Mouse (Mus musculus) embryonic facial prominence, embryonic 14.5 days (tissue): Measurements from ENCODE around the gene Brms1. TPM values are rescaled to one million over a fixed set of nuclear protein-coding genes. Genes with fewer than 3 reads are reported as not detected.
A peak's percentile ranks its signal among the peaks of the same experiment; 100 is the strongest.

Source experiments
- ATAC-seq: fragments of 200-750 bp; cut with Nextera tagmentation; 2 replicates; pipeline ENCODE4 v1.8.0; 2017; ENCODE audit warnings: low read depth, moderate number of reproducible peaks, moderate TSS enrichment
- DNase-seq: peaks from one replicate; pipeline ENCODE4 v3.0.0-alpha.2; 2015; ENCODE audit warnings: low spot score
- H3K27ac ChIP-seq: fragments of 300-500 bp; sonication (generic); replicated peaks from 2 replicates; pipeline ENCODE4 v1.5.1; 2014; ENCODE audit warnings: low read depth, mild to moderate bottlenecking, low read length, moderate library complexity
- H3K27me3 ChIP-seq: fragments of 300-500 bp; sonication (generic); replicated peaks from 2 replicates; pipeline ENCODE4 v1.6.1; 2014; ENCODE audit warnings: low read length; ENCODE audit not compliant: control insufficient read depth, insufficient read depth
- H3K36me3 ChIP-seq: fragments of 300-500 bp; sonication (generic); 2 replicates; pipeline ENCODE4 v1.6.1; 2014; ENCODE audit warnings: low read length, mixed read lengths; ENCODE audit not compliant: control insufficient read depth, insufficient read depth
- H3K4me1 ChIP-seq: fragments of 300-500 bp; sonication (generic); 2 replicates; pipeline ENCODE4 v1.6.1; 2014; ENCODE audit warnings: antibody characterized with exemption, low read length; ENCODE audit not compliant: control insufficient read depth, insufficient read depth
- H3K4me2 ChIP-seq: fragments of 300-500 bp; sonication (generic); 2 replicates; pipeline ENCODE4 v1.6.1; 2014; ENCODE audit warnings: low read depth, mild to moderate bottlenecking, low read length, moderate library complexity, mixed read lengths
- H3K4me3 ChIP-seq: fragments of 300-500 bp; sonication (generic); 2 replicates; pipeline ENCODE4 v1.5.1; 2014; ENCODE audit warnings: low read depth, mild to moderate bottlenecking, low read length
- H3K9ac ChIP-seq: fragments of 300-500 bp; sonication (generic); 2 replicates; pipeline ENCODE4 v1.6.1; 2014; ENCODE audit warnings: low read depth, mild to moderate bottlenecking, low read length, moderate library complexity, mixed read lengths
- H3K9me3 ChIP-seq: fragments of 300-500 bp; sonication (generic); 2 replicates; pipeline ENCODE4 v1.6.1; 2016; ENCODE audit warnings: low read length; ENCODE audit not compliant: control insufficient read depth
- WGBS: fragments of 180-500 bp; shearing (Covaris S2); extraction: QIAGEN DNeasy Blood & Tissue Kit; methylation state at CpG from one replicate; pipeline ENCODE4 v1.1.7; 2014; 5-methylcytosine and 5-hydroxymethylcytosine counted together
- polyA plus RNA-seq: library from polyadenylated mRNA; unstranded; fragments of >200 nt; fragmentation: Nextera tagmentation; extraction: Ambion mirVana; gene quantifications from 2 replicates; pipeline ENCODE4 v1.2.1, GENCODE M21; 2014

Gene Brms1
- polyA plus RNA-seq, 1 experiment from 2014 or later: 38.7 TPM

DNA sequence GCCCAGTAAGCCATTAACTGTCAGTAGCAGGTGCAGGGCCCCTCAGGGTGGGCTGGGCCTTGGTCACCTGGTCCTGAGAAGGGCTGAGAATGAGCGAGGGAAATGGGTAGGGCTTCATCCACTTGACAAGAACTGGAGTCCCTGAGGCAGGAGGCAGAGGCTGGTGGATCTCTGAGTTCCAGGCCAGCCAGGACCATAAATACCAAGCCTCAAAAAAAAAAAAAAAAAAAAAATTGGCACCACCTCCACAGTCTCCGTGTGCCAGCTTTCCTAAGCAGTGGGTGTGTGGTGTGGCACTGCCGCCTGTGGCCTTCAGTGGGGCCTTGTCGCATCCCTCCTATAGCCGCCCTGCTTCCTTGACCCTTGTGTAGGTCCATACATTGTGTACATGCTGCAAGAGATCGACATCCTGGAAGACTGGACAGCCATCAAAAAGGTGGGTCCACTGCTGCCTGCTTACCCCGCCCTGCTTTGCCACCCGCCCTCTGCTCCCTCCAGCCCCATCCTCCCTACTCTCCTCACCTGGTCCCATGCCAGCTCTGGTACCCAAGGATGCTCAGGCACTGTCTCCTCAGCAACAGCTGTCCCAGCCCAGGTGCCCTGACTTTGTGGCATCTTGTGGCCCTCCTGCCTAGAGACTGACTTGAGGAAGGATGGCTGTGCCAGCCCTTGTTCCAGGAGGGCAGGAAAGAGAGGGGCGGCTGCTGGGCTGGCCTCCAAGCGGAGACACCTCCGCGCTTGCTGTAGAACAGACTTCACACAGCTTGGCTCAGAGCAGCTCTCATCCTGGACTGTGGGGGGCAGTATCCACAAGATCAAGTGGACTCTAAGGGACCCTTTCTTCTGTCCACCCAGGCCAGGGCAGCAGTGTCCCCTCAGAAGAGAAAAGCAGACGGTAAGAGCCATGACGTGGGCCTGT lies 7.2 kb downstream of the Brms1 start:
- H3K4me3 ChIP-seq: no peak overlapping the region
- H3K36me3 ChIP-seq: peaks cover 37% of the 10 kb centered on the region
- H3K27ac ChIP-seq: no peak overlapping the region
- H3K4me1 ChIP-seq: peaks cover 13% of the 10 kb centered on the region
- no peak for DNase-seq
- no peak for ATAC-seq
- 83% methylated on average over 11 of the region's 14 CpGs for WGBS
- H3K9me3 ChIP-seq: no peaks in the 10 kb centered on the region
- no peak overlapping the region for H3K9ac ChIP-seq
- peaks cover 26% of the 10 kb centered on the region for H3K27me3 ChIP-seq
- no peak overlapping the region for H3K4me2 ChIP-seq

GRCm38 (mm10) chr19:5049325-5049724 lies 8.2 kb downstream of the Brms1 start:
- Histone ChIP-seq H3K27ac (no peak overlapping the region), H3K4me3 (no peak overlapping the region), H3K4me1 (peaks cover 13% of the 10 kb centered on the region), H3K9ac (no peak overlapping the region), H3K9me3 (no peaks in the 10 kb centered on the region), H3K36me3 (peaks cover 31% of the 10 kb centered on the region), H3K27me3 (peaks cover 33% of the 10 kb centered on the region), H3K4me2 (no peak overlapping the region)
- DNase-seq (no peak), ATAC-seq (no peak)
- WGBS: 82% methylated on average over 6 of the region's 6 CpGs

DNA sequence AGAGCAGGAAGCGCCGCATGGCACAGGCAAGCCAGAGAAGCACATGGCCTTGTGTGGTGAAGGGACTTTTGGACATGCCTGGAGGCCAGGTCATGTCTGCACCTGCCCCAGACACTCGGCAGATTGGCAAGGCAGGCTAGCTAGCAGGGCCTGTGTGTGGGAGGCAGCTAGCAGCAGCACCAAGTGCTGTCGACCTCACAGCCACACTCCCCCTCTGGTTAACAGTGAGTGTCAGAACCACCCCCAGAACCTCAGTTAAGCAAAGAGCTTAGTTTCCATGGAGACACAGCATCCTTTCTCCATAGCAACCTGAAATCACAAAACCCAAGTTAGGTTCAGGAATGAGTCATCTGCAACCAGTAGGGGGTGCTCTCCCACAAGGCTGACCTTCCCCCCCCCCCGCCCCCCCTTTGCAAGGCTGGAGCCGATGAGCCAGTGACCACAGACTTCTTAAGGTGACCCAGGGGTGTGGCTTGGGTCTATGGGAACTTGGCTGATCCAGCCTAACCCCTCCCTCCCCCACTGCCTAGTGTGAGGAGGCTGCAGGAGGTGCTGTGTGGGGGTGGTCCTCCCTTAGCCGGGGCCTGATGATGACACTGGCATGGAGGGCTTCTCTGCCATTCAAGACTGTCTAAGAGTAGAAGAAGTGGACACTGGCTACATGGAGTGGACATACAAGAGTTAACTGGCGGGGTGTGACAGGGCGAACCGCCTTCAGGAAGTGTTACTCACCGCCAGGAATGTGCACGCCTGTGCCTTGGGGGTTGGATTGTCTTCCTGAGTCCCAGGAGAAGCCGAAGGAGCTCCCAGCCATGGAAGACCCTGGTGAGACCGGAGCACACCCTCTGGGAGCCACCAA lies 9.1 kb downstream of the Brms1 start, which contains the start of gene Rin1:
Gene Rin1, plus strand, starts transcription at position 435 of the 859 bp plus-strand sequence.
- Histone ChIP-seq H3K27me3 (peaks cover 33% of the 10 kb centered on the region), H3K4me2 (peak within 1 kb of the TSS; percentile 40), H3K9me3 (no peaks in the 10 kb centered on the region), H3K4me3 (peak within 1 kb of the TSS; percentile 17; the same call in 1 of the 2 replicates), H3K9ac (peak within 1 kb of the TSS; percentile 2; the same call in 1 of the 2 replicates), H3K27ac (no peak within 1 kb of the TSS), H3K36me3 (peaks cover 31% of the 10 kb centered on the region), H3K4me1 (peaks cover 13% of the 10 kb centered on the region)
- ATAC-seq (peak; percentile 23), DNase-seq (peak; percentile 75)
- WGBS: 15% methylated on average over 14 of the region's 14 CpGs

DNA sequence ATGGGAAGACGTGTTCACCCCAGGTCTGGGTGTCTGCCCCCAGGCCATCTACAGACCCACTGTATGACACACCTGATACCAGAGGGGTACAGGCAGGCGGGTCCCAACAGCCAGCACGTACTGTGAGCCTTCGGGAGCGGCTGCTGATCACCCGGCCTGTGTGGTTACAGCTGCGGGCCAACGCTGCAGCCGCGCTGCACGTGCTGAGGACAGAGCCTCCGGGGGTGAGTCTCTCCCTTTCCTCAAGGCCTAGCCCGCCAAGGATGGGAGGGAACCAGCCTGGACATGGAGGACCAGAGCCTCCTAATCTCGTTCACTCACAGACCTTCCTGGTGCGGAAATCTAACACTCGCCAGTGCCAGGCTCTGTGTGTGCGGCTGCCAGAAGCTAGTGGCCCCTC lies 9.9 kb downstream of the Brms1 start:
- peaks cover 33% of the 10 kb centered on the region for H3K27me3 ChIP-seq
- ATAC-seq (no peak), DNase-seq (no peak)
- peak overlapping the region; percentile 2; the same call in 1 of the 2 replicates for H3K9ac ChIP-seq
- no peak overlapping the region for H3K27ac ChIP-seq
- H3K9me3 ChIP-seq: no peaks in the 10 kb centered on the region
- whole genome bisulfite sequencing: 4% methylated on average over 17 of the region's 17 CpGs
- peak overlapping the region; percentile 17; the same call in 1 of the 2 replicates for H3K4me3 ChIP-seq
- peaks cover 29% of the 10 kb centered on the region for H3K36me3 ChIP-seq
- peak overlapping the region; percentile 40 for H3K4me2 ChIP-seq
- H3K4me1 ChIP-seq: peaks cover 13% of the 10 kb centered on the region

DNA sequence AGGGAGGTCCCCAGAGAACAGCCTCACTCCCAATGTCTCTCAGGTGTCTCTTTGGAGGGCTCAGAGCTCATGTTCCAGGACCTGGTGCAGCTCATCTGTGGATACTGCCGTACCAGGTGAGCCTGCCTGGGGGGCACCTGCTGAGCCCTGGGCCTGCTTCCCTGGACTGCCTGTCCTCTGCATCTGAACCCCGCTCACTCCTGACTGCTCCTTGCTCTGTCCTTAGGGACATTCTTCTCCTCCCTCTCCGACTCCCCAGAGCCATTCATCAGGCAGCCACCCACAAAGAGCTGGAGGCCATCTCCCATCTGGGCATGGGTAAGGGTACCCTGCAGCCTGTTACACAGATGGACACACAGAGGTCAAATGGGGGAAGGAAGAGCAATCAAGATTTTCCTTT lies 10.4 kb downstream of the Brms1 start:
- Histone ChIP-seq H3K36me3 (peaks cover 24% of the 10 kb centered on the region), H3K27me3 (peaks cover 33% of the 10 kb centered on the region), H3K27ac (no peak overlapping the region), H3K9me3 (no peaks in the 10 kb centered on the region), H3K9ac (peak overlapping the region; percentile 2; the same call in 1 of the 2 replicates), H3K4me1 (peaks cover 13% of the 10 kb centered on the region), H3K4me2 (peak overlapping the region; percentile 40), H3K4me3 (0 out of 2 replicates have a peak overlapping the region, but pooled peaks have one; percentile 17)
- 31% methylated on average over 3 of the region's 3 CpGs for WGBS
- ATAC-seq (no peak), DNase-seq (no peak)

- Histone ChIP-seq H3K4me3 (no peak overlapping the region), H3K9me3 (no peaks in the 10 kb centered on the region), H3K9ac (no peak overlapping the region), H3K4me2 (no peak overlapping the region), H3K27me3 (peaks cover 33% of the 10 kb centered on the region), H3K27ac (no peak overlapping the region), H3K36me3 (peaks cover 16% of the 10 kb centered on the region), H3K4me1 (peaks cover 13% of the 10 kb centered on the region)
- DNase-seq: no peak
- no peak for ATAC-seq
- 33% methylated on average over 19 of the region's 25 CpGs for WGBS
Measured at GRCm38 (mm10) chr19:5052166-5052822, 11.1 kb downstream of the Brms1 start.

DNA sequence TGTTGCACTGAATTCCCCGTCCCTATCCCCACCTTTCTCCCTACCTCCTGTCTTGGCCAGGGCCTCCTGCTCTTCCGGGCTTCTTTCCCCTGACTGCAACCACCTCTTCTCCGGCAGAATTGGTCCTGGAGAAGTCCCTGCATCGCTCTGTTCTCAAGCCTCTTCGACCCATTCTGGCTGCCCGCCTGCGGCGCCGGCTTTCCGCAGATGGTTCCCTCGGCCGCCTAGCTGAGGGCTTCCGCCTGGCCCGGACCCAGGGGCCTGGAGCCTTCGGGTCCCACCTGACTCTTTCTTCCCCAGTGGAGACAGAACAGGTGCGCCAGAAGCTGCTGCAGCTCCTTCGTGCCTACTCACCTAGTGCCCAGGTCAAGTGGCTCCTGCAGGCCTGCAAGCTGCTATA lies 11.7 kb downstream of the Brms1 start:
- H3K27ac ChIP-seq: no peak overlapping the region
- H3K4me2 ChIP-seq: no peak overlapping the region
- peaks cover 11% of the 10 kb centered on the region for H3K36me3 ChIP-seq
- H3K4me3 ChIP-seq: no peak overlapping the region
- no peak for ATAC-seq
- peaks cover 13% of the 10 kb centered on the region for H3K4me1 ChIP-seq
- H3K9ac ChIP-seq: no peak overlapping the region
- WGBS: 71% methylated on average over 17 of the region's 17 CpGs
- no peak for DNase-seq
- H3K27me3 ChIP-seq: peaks cover 33% of the 10 kb centered on the region
- no peaks in the 10 kb centered on the region for H3K9me3 ChIP-seq

- 24% methylated on average over 9 of the region's 9 CpGs for WGBS
- Histone ChIP-seq H3K36me3 (0 out of 2 replicates have a peak, but pooled peaks cover under 1% of the 10 kb centered on the region), H3K9me3 (no peaks in the 10 kb centered on the region), H3K4me2 (no peak overlapping the region), H3K9ac (no peak overlapping the region), H3K27me3 (peaks cover 33% of the 10 kb centered on the region), H3K27ac (no peak overlapping the region), H3K4me3 (no peak overlapping the region), H3K4me1 (peaks cover 19% of the 10 kb centered on the region)
- DNase-seq: no peak
- no peak for ATAC-seq
Measured at GRCm38 (mm10) chr19:5053909-5054308, 12.8 kb downstream of the Brms1 start.
